ENCODE assay signal across 7 mouse cellular contexts in the genomic region with DNA sequence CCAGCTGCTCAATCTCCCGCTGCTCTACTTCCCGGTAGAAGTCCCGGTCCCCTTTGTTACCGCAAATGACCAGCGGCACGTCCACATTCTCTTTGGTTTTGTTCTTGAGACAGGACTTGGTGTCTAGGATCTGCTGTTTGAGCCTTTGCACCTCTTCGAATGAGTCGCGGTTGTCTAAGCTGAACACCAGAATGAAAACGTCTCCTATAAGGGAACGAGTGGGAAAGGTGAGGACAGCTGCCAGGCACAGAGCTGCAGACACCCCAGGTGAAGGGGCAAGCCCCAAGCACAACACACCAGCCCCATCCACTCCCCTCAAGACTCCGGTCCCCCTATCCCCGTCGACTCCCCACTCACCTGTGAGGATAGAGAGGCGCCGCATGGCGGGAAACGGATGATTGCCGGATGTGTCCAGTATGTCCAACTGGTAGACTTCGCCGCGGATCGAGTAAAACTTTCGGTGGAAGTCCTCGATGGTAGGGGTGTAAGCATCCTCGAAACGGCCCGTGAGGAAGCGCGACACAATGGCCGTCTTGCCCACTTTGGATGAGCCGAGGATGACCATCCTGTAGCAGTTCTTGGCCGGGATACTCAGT. TPM values are rescaled to one million over a fixed set of nuclear protein-coding genes. Genes with fewer than 3 reads are reported as not detected.
A peak's percentile ranks its signal among the peaks of the same experiment; 100 is the strongest.
DNase-seq lines count a peak whose midpoint lies in the region; ATAC-seq and TF ChIP-seq lines count a peak whose summit lies in the region.

No protein-coding gene starts in this region.

- H3K4me2 ChIP-seq in kidney, postnatal 0 days (ENCODE audit: low read length), result peak overlapping the region; percentile 92
- H3K4me2 ChIP-seq in midbrain, embryonic 11.5 days, result peak overlapping the region; percentile 93

- WGBS in kidney, postnatal 0 days, result 2% methylated on average over 33 of the region's 33 CpGs
- 4% methylated on average over 33 of the region's 33 CpGs for WGBS in midbrain, embryonic 11.5 days

- peak; percentile 12 for DNase-seq in thymus, postnatal 0 days (ENCODE audit: low spot score)
- DNase-seq in thymus, adult 18-20 months, result no peak
- DNase-seq in cerebellum, adult 9-10 months, result peak; percentile 38
- peak; percentile 10 for DNase-seq in forelimb bud, embryonic 11.5 days (ENCODE audit: low read depth, low spot score)
- peak; percentile 25 for DNase-seq in kidney, postnatal 0 days (ENCODE audit: low spot score)
- DNase-seq in midbrain, embryonic 11.5 days (ENCODE audit: low spot score, missing footprints), result peak; percentile 97
- DNase-seq in MN1 (ENCODE audit: low spot score), result no peak

- H3K27ac ChIP-seq in kidney, postnatal 0 days, result peak overlapping the region; percentile 74; the same call in 1 of the 2 replicates
- H3K27ac ChIP-seq in midbrain, embryonic 11.5 days (ENCODE audit: low read depth, low read length), result no peak overlapping the region

- H3K9me3 ChIP-seq in kidney, postnatal 0 days (replicated peaks; ENCODE audit: low read length), result no peaks in the 10 kb centered on the region
- no peaks in the 10 kb centered on the region for H3K9me3 ChIP-seq in midbrain, embryonic 11.5 days (ENCODE audit: control insufficient read depth, low read length)

- ATAC-seq in kidney, postnatal 0 days (replicated peaks; ENCODE audit: low FRiP score, low read depth), result no peak
- no peak for ATAC-seq in midbrain, embryonic 11.5 days (ENCODE audit: low FRiP score)

- peak overlapping the region; percentile 57 for H3K9ac ChIP-seq in kidney, postnatal 0 days (ENCODE audit: low read depth, low read length)
- peak overlapping the region; percentile 49 for H3K9ac ChIP-seq in midbrain, embryonic 11.5 days (ENCODE audit: low read length)

- peaks cover 17% of the 10 kb centered on the region for H3K36me3 ChIP-seq in kidney, postnatal 0 days (ENCODE audit: insufficient read depth, low read length)
- H3K36me3 ChIP-seq in midbrain, embryonic 11.5 days (ENCODE audit: control insufficient read depth, insufficient read depth, low read length), result 0 out of 2 replicates have a peak, but pooled peaks cover 3% of the 10 kb centered on the region

- H3K4me1 ChIP-seq in kidney, postnatal 0 days (replicated peaks; ENCODE audit: insufficient read depth, low read length), result peaks cover 20% of the 10 kb centered on the region
- H3K4me1 ChIP-seq in midbrain, embryonic 11.5 days (ENCODE audit: control insufficient read depth, insufficient read depth, low read length), result peaks cover 15% of the 10 kb centered on the region

- H3K4me3 ChIP-seq in kidney, postnatal 0 days (replicated peaks; ENCODE audit: low read depth, low read length), result peak overlapping the region; percentile 48
- H3K4me3 ChIP-seq in midbrain, embryonic 11.5 days (ENCODE audit: low read depth, low read length), result peak overlapping the region; percentile 42

- TF ChIP-seq CTCF in kidney, postnatal 0 days (IDR thresholded peaks at IDR 0.05; ENCODE audit: low read depth), result no peak

- H3K27me3 ChIP-seq in kidney, postnatal 0 days (ENCODE audit: insufficient read depth, low read length), result no peaks in the 10 kb centered on the region
- H3K27me3 ChIP-seq in midbrain, embryonic 11.5 days (ENCODE audit: control insufficient read depth, insufficient read depth, low read length), result peaks cover 24% of the 10 kb centered on the region

RNA-seq across cellular contexts. Expression of a gene that starts 0.5 kb away (rescaled TPM):
- polyA plus RNA-seq in thymus, postnatal 0 days (2015; fragmentation: Nextera tagmentation; extraction: Ambion mirVana), result 1.6 and 2.1 TPM in 2 replicates
- polyA plus RNA-seq in kidney, postnatal 0 days (2015; fragmentation: Nextera tagmentation; extraction: Ambion mirVana), result 7.4 and 7.9 TPM in 2 replicates
- polyA plus RNA-seq in midbrain, embryonic 11.5 days (2014; fragmentation: Nextera tagmentation; extraction: Ambion mirVana), result 0.68 and 0.75 TPM in 2 replicates

RNA-seq across cellular contexts. Expression of a gene that starts 16.3 kb away (rescaled TPM):
- polyA plus RNA-seq in thymus, postnatal 0 days (2015; fragmentation: Nextera tagmentation; extraction: Ambion mirVana), result 38.1 and 38.6 TPM in 2 replicates
- polyA plus RNA-seq in kidney, postnatal 0 days (2015; fragmentation: Nextera tagmentation; extraction: Ambion mirVana), result 38.9 and 40.2 TPM in 2 replicates
- 43.3 and 49.3 TPM in 2 replicates for polyA plus RNA-seq in midbrain, embryonic 11.5 days (2014; fragmentation: Nextera tagmentation; extraction: Ambion mirVana)

Comparison
In these comparisons a context has a peak if more than half of its experiments do, and no peak if none do; other contexts are left out.
1. DNase-seq: peak in thymus, postnatal 0 days (single experiment), cerebellum, adult 9-10 months (single experiment), forelimb bud, embryonic 11.5 days (single experiment), kidney, postnatal 0 days (single experiment) and midbrain, embryonic 11.5 days (single experiment); none in thymus, adult 18-20 months (0 of 2) and MN1 (single experiment).